Mouse (Mus musculus) heart, postnatal 4 days (tissue): ENCODE data around the gene Scmh1. TPM values are rescaled to one million over a fixed set of nuclear protein-coding genes. Genes with fewer than 3 reads are reported as not detected.

Experiments
- DNase-seq: peaks from one replicate; pipeline ENCODE4 v3.0.0; 2021
- total RNA-seq, 2 experiments: library from RNA; stranded (reverse); gene quantifications; 2 replicates each; pipeline ENCODE4 v1.2.3; 2021

The Scmh1 gene
- total RNA-seq, 2 experiments from 2014 or later = 104 to 106 TPM

DNA sequence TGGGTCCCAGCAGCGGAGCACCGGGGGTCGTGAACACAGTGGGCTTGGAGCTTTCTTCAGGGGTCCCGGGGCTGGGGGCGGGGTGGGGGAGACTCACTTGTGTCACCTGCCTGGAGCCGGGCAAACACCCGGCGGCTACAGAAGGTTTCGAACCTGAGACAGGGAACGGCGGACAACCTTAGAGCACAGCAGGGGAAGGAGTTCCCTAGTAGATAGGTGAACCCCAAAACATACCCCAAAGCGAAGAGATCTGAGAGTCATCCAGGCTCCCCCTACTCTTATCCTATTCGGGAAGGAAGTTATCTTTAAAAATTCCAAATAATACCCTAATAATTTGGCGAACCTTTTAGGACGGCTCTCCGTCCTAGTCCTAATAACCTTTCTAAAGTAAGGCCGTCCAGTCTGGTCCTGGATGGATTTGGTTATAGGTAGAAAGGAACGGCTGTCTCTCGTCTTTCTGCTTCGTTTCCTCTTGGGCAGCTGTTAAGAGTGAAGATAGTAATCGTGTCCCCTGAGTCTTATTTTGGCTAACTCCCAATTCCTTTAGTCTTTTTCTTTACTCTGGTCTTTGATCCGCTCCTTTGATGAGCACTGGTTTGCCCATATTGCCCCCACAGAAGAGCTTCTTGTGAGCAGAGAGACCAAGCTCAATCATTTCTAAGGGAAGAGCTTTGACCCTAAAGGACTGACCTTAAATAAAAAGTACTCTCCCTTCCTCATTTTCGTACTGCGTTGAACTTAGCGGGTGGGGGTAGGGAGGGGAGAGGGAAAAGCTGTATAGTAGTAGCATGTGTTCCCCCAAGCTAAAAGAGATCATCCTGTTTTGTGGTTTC is 941 bp downstream of the Scmh1 start:
- DNase-seq = no peak

DNA sequence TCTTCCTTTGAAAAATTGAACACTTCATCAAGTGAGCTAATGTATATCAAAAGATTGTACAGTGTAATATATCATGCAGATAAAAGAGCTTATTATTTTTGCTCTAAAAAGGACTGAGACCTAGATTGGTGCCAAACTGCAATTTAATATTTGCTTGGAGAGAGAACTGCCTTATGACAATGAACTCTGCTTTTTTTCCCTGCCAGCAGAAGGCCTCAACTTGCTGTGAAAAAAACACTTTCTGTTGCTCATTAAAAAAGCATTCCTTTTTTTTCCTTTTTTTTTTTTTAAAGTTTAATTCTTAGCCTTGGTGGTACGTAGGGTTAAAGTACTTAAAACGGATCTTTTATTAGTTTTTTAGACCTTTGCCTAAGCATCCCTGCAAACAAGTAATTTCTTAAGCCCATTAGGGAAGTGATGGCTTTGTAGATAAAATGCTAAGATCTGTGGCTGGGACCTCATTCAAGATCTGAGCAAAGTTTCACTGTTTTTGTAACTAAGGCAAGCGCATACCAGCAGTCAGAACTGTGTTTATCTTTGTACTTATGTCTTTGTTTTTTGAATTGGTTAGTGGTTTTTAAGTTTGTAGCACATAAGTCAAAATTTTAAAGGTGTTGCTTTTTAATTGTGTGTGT is 1.7 kb downstream of the Scmh1 start:
- no peak for DNase-seq

DNA sequence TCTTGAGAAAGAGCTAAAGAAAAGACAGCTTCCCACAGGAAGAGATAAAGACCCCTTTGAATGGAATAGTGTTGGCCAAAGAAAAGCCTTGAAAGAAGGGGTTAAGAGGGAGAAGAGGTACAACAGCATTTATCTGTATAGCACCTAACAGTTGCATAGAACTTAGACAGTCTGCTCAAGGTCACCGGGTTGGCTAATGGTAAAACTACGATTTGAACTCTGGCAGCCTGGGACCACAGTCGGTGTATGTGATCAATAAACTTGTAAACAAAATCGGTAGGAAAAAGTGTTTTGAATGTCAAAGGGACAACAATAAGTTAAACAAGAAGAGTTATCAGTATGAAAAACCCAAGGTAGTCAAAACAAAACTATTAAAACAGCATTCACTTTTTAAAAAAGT is 13.0 kb downstream of the Scmh1 start:
- DNase-seq = no peak

DNA sequence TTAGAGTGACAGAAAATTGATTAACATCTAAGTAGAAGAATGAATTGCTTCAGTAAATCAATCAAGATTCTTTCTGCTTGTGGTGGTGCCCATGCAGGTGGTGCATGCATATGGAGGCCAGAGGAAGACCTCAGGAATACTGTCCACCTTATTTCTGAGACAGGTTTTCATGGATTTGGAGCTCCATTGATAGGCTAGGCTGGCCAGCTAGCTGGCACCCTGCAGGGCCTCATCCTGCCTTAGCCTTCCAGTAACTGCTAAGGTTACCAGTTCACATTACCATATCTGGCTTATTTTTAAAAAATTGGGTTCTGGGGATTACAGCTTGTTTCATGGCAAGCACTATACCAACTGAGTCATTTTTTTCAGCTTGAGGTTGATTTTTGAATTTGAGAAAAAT is 15.1 kb downstream of the Scmh1 start:
- no peak for DNase-seq

DNA sequence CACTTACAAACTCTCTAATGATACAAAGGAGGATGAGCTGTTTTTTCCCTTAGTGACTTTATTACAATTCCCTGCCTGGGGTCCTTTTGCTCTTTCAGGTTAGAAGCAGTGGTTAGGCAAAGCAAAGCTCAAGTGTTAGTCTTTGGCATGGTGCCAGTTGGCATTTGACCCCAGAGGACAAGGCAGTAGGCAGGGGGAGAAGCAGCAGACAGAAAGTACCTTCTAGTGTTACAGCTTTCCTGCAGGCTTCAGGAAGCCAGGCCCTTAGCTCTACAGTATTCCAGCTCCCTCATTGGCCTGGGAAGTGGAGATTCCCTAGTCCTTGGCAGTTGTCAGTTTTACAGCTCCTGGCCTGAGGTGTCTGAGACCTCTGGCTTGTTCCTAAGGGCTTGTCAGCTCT is 15.6 kb downstream of the Scmh1 start:
- peak; percentile 59 for DNase-seq

DNA sequence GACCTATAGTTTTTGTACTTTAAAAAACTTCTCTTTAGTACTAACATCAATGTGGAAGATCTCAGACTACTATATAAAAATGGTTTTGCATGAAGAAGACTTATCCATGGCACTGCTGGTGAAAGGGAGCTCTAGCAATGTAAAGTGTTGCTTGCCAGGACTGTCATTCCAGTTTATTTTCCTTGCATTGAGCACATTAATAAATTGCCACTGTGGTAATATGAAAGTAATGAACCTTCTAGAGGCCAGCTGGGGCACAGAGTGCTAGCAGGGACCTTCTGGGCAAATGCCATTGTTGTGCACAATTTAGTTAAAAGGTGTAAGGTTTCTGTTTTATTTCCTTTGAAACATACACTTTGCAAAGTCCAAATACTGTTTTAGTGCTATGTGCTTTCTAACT is 25.5 kb downstream of the Scmh1 start:
- DNase-seq = no peak

DNA sequence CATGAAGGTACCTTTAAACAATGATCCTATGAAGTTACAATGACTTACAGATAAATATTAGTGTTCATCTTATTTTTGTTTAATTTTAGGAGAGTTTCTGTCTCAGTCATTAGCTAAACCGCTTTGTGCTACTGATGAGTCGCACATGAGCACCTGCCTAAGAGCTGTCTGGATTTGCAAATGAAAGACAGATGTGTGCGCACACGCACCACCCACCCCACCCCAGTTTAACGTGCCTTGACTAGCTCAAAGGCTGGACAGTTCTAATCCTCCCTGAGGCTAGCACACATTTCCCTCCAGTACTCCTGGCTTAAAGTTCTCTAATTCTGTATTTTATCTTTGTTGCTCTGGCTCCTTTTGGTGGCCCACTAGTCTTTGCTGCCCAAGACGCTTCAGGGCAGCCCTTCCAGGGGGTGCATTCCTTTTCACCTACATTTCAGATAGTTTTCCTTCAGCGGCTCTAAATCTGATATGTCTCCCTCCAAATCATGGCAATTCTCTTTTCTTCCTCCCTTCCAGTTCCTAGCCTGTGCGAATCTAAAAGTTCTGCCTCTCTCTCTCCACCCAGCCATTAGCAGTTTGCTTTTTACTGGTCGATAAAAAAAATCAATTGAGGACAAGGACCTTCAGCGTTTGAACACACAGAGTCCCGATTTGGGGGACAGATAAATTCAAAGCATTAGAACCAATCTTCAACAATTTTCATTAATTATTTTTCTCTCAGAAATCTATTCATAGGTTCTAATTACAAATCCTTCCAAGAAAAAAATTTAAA is 27.7 kb downstream of the Scmh1 start:
- DNase-seq = no peak

DNA sequence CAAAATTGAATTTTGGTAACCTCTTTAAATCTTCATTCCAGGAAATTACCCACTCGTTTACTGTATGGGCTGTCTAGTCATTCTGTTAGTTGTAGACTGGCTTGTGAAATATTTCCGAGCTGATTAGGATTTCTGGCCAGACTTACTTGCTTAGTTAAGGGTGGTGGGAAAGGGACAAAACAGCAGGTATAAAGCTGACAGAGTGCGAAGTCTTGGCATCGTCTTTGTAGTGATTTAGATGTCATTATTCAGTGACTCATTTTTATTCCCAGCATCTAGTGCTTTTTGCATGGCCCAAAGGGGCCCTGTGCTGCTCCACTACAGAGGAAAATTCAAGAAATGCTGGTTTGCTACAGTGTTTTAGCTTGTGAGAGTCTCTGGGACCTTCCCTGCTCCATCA is 56.7 kb downstream of the Scmh1 start:
- DNase-seq = no peak

DNA sequence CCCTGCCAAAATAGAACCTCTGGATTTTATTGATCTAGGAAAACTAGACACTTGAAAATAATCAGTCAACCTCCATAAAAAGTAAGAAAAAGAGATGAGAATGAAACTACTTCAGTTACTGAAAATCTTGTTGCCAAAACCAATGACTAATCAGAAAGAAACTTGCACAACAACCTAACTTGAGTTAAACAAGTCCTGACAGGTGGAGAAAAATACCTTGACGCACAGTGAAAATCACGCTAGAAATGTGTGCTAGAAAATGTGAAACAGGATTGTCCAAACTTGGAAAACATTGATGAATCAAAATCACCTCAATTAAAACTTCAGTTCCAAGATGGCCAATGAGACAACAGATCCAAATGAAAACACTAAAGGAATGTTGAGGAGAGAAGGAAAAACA is 67.9 kb downstream of the Scmh1 start:
- DNase-seq = no peak

DNA sequence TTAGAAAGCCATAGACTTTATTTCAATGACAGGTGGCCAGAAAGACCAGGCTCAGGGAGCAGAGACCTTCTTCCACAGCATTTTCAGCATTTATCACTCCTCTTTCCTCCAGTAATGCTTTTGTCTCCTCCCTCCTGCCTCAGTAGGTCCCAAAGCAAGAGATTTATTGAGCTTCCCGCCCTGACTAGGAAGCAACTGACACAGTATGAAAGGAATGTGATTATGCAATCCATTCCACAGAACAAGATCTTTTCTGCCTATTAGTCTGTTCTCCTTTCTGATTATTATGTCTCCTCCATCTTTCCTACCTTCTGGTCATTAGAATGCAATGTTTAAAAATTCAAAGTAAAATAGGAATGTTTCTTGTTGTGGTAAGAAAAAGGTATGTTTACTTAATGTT is 82.6 kb downstream of the Scmh1 start:
- DNase-seq = no peak

DNA sequence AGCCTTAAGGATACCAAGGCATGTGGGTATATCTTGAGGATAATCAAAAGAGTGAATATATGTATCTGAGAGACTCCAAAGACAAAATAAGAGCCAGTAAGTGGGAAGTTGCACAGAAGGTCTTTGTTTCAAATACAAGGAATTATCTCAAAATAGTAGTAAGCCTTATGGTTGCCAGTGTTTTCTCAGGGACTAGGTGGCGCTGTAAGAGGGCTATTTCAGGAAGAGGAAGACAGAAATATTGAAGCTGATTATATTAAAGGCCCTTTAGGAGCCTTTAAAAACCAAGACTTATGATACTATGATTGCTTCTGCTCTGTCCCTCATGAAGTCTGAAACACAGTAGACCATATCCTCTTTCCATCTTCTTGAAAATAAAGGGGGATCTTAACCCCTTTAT is 101.9 kb downstream of the Scmh1 start:
- no peak for DNase-seq

DNA sequence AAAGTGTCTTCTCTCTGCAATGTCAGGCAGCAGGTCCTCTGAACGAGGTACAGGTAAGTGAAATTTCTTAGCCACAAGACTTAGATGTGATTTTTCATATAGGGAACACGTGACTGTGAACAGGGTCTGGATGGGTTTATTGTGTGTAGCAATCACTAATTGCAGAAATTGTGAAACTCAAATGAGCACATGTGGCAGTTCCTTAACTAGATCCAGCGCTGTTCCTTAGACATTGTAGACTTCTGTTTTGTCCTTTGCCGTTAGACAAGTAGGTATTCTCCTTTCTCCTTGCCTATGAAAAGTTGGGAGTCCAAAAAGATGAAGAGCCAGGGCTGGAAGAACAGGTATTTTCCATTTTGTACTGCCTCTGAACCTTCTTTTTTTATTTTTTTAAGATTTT is 106.1 kb downstream of the Scmh1 start:
- no peak for DNase-seq

DNA sequence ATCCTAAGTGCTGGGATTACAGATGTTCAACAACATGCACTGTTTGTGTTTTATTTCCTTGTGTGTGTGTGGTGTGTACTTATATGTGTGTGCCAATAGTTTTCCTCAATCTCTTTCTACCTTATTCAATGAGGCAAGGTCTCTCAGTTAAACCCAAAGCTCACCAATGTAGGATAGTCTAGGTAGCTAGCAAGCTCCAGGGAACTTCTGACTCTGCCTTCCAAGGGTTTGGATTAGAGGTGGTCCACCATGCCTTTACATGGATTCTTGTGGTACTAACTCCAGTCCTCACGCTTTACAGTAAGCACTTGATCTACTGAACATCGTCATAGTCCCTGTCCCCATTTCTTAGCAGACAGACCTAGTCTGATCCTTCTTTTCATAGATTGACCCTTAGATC is 109.3 kb downstream of the Scmh1 start:
- DNase-seq = no peak

DNA sequence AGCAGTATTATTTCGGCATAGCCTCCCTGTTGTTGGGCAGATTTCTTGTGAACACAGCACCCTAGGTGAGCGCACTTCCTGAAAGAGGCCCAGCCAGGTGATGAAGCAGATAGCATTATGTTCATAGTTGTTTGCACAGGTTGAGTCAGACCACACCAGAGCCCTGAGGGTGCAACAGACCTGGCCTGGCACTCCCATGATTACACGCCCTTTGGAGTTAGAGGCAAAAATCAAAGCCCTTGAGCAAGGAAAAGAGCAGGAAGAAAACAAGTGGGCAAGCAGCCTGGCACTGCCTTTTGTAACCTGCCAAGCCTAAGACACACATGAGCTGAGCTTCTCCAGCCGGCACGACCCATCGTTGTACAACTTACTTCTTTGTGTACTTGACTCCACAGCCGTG is 111.4 kb downstream of the Scmh1 start:
- no peak for DNase-seq

DNA sequence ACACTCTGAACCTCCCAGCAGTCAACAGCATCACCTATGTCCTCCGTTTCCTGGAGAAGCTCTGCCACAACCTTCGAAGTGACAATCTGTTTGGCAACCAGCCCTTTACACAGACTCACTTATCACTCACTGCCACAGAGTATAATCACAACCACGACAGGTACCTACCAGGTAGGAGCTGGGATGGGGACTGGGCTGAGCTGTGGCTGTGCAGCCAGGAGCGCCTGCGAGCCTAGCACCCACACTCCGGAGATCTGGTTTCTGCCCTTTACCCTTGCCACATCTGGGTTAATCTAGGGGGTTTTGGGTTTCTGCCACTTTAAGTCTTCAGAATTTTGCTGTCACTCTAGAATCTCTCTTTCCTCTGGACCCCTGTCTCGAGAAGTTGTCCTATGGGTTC is 111.8 kb downstream of the Scmh1 start:
- DNase-seq = no peak

DNA sequence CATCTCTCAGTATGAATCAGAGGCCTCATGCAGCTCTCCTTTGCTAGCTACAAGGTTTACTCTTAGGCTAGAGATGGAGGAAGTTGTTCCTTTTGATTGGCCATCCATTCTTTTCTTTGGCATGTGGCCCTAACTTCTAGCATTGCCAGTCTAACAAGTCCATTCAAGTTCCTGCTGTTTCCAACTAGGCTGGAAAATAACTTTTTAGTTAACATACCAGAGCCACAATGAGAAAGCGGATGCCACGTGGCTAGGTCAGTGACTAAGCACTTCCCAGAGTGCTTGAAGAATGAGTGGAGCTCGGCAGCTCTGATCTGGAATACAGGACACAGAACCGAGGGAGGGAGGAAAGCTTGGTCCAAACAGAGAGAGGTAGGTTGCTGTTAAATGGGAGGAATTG is 112.3 kb downstream of the Scmh1 start:
- DNase-seq = no peak

DNA sequence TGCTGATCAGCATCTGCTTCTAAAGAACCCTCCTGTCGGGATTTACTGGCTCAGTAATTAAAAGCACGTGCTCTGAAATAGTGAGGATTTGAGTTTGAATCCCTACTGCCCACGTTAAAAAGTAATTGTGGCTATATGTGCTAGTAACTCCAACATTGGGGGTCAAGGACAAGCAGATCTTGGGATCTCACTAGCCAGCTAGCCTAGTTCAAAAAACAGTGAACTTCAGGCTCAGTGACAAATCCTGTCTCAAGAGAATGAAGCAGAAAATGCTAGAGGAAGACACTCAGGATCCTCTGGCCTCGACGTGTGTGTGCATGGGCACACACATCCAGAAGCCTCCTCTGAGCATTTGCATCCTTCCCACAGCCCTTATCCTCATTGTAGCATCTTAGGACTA is 116.7 kb downstream of the Scmh1 start:
- no peak for DNase-seq

DNA sequence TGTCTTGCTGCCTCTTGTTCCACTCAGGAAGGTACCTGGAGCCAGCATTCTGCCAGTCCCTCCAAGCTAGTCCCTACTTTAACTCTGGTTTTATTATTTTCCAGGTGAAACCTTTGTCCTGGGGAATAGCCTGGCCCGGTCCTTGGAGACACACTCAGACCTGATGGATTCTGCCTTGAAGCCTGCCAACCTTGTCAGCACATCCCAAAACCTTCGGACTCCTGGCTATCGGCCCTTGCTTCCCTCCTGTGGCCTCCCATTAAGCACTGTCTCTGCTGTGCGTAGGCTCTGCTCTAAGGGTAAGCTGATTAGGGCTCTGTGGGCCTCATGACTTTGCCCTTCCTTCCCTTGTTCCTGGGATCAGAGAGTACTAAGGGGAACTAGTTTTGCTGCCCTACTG is 117.3 kb downstream of the Scmh1 start:
- DNase-seq = no peak

DNA sequence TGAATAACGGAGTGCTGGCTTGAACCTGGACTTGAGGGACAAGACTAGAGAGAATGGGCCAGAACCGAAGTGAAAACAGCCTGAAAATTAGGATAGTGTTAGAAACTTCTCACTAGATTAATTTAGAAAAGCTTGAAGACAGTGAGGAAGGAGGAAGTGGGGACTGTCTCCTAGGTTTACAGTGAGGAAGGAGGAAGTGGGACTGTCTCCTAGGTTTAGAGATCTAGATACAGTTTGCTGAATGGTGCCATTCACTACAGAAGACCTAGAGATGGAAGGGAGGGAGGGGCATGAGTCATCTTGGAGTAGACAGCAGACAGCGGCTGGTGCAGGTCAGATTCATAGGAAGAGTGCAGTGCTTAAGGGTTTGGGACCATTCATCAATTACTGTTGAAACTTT is 118.0 kb downstream of the Scmh1 start:
- no peak for DNase-seq

DNA sequence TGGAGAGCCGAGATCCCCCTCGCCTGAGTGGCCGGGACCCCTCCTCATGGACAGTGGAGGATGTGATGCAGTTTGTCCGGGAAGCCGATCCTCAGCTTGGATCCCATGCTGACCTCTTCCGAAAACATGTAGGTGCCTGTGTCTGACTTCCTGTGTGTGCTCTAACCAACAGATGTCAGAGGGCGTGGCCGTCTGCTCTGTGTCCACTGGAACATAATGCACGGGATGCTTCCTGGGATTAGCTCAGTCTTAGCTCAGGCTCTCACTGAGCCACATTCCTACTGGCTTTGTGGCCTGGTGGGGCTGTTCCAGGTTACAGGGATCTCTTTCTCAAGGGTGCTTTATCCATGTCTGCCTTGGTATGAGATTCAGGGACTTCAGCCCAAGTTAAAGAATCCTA is 123.1 kb downstream of the Scmh1 start:
- no peak for DNase-seq

DNA sequence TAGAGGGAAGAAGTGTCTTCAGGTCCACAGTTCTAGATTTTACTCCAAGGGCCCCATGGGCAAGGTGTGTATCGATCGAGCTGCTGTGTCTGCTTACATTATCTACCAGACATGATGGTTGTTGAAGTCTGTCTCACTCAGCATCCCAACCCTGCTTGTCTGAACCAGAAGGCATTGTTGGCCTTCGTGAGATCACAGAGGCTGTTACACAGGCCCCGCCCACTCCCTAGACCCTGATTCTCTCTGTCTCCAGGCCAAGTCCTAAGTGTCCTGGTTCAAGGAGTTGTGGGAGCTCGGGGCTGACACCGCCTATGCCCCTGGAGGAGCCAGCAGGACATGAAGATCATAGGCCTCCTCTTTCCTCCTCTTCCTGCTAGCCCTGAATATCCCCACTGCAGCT is 126.9 kb downstream of the Scmh1 start, which contains the start of gene Slfnl1:
Gene Slfnl1, plus strand, starts transcription at position 246 of the 400 bp plus-strand sequence.
- DNase-seq = no peak

DNA sequence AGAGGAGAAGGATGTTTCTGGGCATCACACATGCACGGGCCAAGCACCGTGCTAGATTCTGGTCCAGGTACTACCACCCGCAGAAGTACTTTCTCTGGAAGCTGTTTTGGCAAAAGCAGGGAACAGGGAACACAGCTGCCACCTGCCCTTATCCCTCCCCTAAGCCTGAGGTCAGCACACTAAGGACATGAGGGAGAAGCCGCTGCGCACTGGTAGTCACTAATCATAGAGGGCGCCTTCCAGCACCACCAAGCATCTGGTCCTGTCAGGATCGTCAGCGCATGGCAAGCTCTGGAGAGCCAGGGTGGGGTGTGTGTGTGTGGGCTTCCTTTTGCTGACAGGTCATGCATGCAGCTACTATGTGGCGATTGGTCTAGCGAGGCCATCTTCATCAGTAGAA is 133.6 kb downstream of the Scmh1 start:
- no peak for DNase-seq

DNA sequence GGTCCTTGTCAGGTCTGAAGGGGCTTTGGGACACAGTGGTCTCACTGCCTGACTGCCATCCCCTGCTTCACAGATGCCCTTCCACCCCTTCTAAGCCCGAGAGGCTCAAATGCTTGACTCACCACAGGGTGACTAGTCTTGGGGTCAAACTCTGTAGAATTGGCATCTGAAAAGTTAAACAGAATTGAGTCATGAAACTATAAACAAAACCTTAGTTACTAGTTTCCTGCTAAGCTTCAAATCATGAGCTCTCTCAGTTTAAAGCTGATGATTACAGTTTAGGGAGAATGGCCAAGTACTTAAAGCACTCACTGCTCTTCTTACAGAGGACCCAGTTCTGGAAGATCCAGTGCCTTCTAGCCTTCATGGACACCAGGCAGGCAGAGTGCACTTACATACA is 139.8 kb downstream of the Scmh1 start:
- DNase-seq = no peak

DNA sequence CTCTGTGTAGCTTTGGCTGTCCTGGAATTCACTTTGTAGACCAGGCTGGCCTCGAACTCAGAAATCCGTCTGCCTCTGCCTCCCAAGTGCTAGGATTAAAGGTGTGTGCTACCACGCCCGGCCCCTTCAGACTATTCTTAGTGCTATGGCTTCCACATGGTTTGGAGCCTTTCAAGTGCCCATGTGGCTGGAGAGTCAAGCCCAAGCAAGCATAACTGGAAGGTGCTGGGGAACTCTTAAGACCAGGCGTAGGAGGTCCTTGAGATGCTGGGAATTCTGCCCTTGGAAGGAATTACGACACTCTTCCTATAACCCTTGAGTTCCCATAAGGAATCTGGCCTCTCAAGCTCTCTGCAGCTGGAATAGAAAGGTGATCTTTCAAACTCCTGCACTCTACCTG is 151.5 kb downstream of the Scmh1 start:
- no peak for DNase-seq
